Mouse (Mus musculus): ENCODE results near the gene Upf2. TPM values are rescaled to one million over a fixed set of nuclear protein-coding genes. Genes with fewer than 3 reads are reported as not detected.

The Upf2 gene
- polyA plus RNA-seq, 1 experiment from 2014 or later = 15.7 TPM

DNA sequence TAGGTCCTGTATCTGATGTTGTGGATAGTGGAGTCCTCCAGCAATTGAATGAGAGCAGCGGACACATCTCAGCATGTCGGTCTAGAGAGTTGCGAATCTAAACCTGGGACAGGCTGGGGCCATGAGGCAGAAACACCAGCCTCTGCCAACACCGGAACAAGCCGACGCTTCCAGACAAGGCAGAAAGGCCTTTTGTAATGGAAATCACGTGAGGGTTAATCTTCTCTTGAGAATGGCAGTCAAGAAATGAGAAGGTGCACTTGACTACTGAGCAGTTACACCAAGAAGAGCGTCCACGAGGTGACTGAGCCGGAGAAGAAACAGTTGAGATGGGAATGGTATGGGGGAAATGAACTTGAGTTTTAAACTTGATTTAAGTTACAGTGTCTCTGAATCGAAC, 104.2 kb downstream of the Upf2 start:
- Histone ChIP-seq H3K4me3 (ENCODE audit: low read depth, low read length) (no peak overlapping the region), H3K4me2 (ENCODE audit: low read depth, low read length) (no peak overlapping the region), H3K27ac (replicated peaks; ENCODE audit: low read depth, low read length) (no peak overlapping the region), H3K27me3 (ENCODE audit: control insufficient read depth, insufficient read depth, low read length) (no peaks in the 10 kb centered on the region), H3K4me1 (ENCODE audit: control insufficient read depth, insufficient read depth, low read length) (no peaks in the 10 kb centered on the region), H3K9me3 (replicated peaks; ENCODE audit: control insufficient read depth, low read length) (no peaks in the 10 kb centered on the region), H3K36me3 (replicated peaks; ENCODE audit: control insufficient read depth, insufficient read depth, low read depth, low read length) (no peaks in the 10 kb centered on the region), H3K9ac (replicated peaks; ENCODE audit: low read length) (no peak overlapping the region)
- 91% methylated on average over 11 of the region's 11 CpGs for WGBS
- ATAC-seq (replicated peaks; ENCODE audit: insufficient number of reproducible peaks, low FRiP score, low TSS enrichment, low read depth) (no peak), DNase-seq (ENCODE audit: low spot score) (no peak)

DNA sequence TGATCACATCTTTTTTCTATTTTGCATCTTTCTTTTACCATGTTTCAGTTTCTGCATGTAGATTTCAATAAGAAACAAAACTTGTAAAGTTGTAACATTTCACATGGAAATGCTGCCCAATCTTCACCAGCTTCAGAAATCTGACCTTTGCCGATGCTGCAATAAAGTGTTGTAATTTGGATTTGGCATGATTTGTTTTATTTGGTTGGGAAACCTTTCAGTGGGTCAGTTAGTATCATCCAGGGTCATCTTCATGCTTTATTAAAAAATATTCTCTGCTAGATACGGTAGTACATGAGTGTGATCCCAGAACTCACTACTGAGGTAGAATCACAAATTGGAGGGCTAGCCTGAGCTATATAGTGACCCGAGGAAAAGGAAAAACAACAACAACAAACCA, 105.2 kb downstream of the Upf2 start:
- H3K36me3 ChIP-seq (replicated peaks; ENCODE audit: control insufficient read depth, insufficient read depth, low read depth, low read length) = no peaks in the 10 kb centered on the region
- no peak overlapping the region for H3K4me3 ChIP-seq (ENCODE audit: low read depth, low read length)
- no peaks in the 10 kb centered on the region for H3K4me1 ChIP-seq (ENCODE audit: control insufficient read depth, insufficient read depth, low read length)
- DNase-seq (ENCODE audit: low spot score) (no peak), ATAC-seq (replicated peaks; ENCODE audit: insufficient number of reproducible peaks, low FRiP score, low TSS enrichment, low read depth) (no peak)
- H3K9me3 ChIP-seq (replicated peaks; ENCODE audit: control insufficient read depth, low read length) = no peaks in the 10 kb centered on the region
- no peaks in the 10 kb centered on the region for H3K27me3 ChIP-seq (ENCODE audit: control insufficient read depth, insufficient read depth, low read length)
- H3K27ac ChIP-seq (replicated peaks; ENCODE audit: low read depth, low read length) = no peak overlapping the region
- no peak overlapping the region for H3K4me2 ChIP-seq (ENCODE audit: low read depth, low read length)
- H3K9ac ChIP-seq (replicated peaks; ENCODE audit: low read length) = no peak overlapping the region
- WGBS = 94% methylated on average over 3 of the region's 3 CpGs

DNA sequence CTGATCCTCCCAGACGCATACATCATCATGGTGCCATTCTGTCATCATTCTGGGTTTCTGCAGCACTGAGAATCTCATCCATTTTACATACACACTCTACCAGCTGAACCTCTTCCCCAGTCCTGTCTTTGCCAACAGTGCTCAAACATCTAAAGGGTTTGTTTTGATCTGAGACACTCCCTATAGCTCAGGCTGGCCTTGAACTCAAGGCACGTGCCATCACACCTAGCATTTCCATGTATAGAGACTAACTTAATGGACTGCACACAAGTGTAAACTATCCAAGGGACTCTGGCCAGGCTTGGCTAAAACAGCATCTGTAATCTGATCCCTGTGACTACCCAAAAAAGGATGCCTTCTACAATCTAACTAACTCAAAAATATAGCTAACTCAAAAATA, 108.0 kb downstream of the Upf2 start:
- no peak for DNase-seq (ENCODE audit: low spot score)
- Histone ChIP-seq H3K4me3 (ENCODE audit: low read depth, low read length) (no peak overlapping the region), H3K4me1 (ENCODE audit: control insufficient read depth, insufficient read depth, low read length) (no peaks in the 10 kb centered on the region), H3K9ac (replicated peaks; ENCODE audit: low read length) (no peak overlapping the region), H3K36me3 (replicated peaks; ENCODE audit: control insufficient read depth, insufficient read depth, low read depth, low read length) (no peaks in the 10 kb centered on the region), H3K4me2 (ENCODE audit: low read depth, low read length) (no peak overlapping the region), H3K9me3 (replicated peaks; ENCODE audit: control insufficient read depth, low read length) (no peaks in the 10 kb centered on the region), H3K27ac (replicated peaks; ENCODE audit: low read depth, low read length) (no peak overlapping the region), H3K27me3 (ENCODE audit: control insufficient read depth, insufficient read depth, low read length) (no peaks in the 10 kb centered on the region)
- 80% methylated on average over 2 of the region's 2 CpGs for WGBS
- ATAC-seq (replicated peaks; ENCODE audit: insufficient number of reproducible peaks, low FRiP score, low TSS enrichment, low read depth) = no peak

DNA sequence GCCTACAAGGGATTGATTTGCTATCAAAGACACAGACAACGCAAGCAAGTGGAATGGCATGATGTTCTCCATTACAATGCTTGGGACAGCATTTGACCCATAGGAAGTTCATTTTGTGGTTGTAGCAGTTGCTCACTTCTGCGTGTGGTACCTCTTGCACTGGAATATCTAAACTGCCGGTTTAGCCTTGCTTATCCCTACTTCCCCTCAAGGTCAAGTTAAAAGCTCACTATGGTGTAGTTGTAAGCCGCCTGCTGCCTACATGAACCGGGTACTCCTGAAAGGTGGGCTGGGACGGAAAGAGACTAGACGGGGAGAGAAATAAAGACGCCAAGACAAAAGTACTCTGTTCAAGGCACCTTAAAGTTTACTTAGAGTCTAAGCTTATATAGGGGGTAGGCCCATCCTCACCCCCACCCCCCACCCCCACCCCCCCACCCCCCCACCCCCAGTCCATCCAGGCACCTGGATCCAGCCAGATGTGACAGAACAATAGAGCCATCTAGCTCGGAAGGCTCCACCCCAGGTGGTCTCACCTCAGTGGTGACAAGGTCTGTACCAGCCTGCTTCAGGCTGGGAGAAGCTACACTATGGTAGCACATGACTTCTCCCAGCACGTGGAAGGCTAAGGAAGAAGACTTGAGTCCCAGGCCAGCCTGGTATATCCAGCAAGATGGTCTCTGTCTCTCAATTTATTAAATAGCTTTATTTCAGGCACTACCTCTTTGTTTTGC, 109.0 kb downstream of the Upf2 start:
- Histone ChIP-seq H3K9me3 (replicated peaks; ENCODE audit: control insufficient read depth, low read length) (no peaks in the 10 kb centered on the region), H3K27ac (replicated peaks; ENCODE audit: low read depth, low read length) (no peak overlapping the region), H3K27me3 (ENCODE audit: control insufficient read depth, insufficient read depth, low read length) (no peaks in the 10 kb centered on the region), H3K4me2 (ENCODE audit: low read depth, low read length) (no peak overlapping the region), H3K36me3 (replicated peaks; ENCODE audit: control insufficient read depth, insufficient read depth, low read depth, low read length) (no peaks in the 10 kb centered on the region), H3K9ac (replicated peaks; ENCODE audit: low read length) (no peak overlapping the region), H3K4me3 (ENCODE audit: low read depth, low read length) (no peak overlapping the region), H3K4me1 (ENCODE audit: control insufficient read depth, insufficient read depth, low read length) (no peaks in the 10 kb centered on the region)
- 73% methylated on average over 10 of the region's 10 CpGs for WGBS
- no peak for ATAC-seq (replicated peaks; ENCODE audit: insufficient number of reproducible peaks, low FRiP score, low TSS enrichment, low read depth)
- no peak for DNase-seq (ENCODE audit: low spot score)

DNA sequence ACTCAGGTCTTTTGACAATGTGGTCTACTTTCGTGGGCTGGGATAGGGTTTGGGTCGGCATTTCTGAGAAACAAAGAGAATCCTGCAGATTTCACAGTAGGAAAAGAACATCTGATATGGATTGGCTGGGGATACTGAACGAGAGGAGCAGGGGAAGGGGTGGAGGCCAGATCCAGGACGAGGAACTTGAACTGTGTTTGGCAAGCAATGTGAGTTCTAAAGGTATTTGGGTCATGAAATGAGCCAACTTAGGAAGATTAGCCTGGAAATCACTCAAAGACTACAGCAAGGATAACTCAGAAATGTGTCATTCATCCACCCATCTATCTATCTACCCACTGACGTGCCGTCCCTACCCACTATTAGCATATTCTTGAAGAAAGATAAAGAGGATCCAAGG, 116.1 kb downstream of the Upf2 start:
- H3K4me2 ChIP-seq (ENCODE audit: low read depth, low read length) = no peak overlapping the region
- H3K27ac ChIP-seq (replicated peaks; ENCODE audit: low read depth, low read length) = no peak overlapping the region
- no peak overlapping the region for H3K9ac ChIP-seq (replicated peaks; ENCODE audit: low read length)
- H3K27me3 ChIP-seq (ENCODE audit: control insufficient read depth, insufficient read depth, low read length) = no peaks in the 10 kb centered on the region
- no peak overlapping the region for H3K4me3 ChIP-seq (ENCODE audit: low read depth, low read length)
- DNase-seq (ENCODE audit: low spot score) (no peak), ATAC-seq (replicated peaks; ENCODE audit: insufficient number of reproducible peaks, low FRiP score, low TSS enrichment, low read depth) (no peak)
- H3K9me3 ChIP-seq (replicated peaks; ENCODE audit: control insufficient read depth, low read length) = no peaks in the 10 kb centered on the region
- no peaks in the 10 kb centered on the region for H3K36me3 ChIP-seq (replicated peaks; ENCODE audit: control insufficient read depth, insufficient read depth, low read depth, low read length)
- H3K4me1 ChIP-seq (ENCODE audit: control insufficient read depth, insufficient read depth, low read length) = no peaks in the 10 kb centered on the region
- WGBS = 84% methylated on average over 6 of the region's 6 CpGs

DNA sequence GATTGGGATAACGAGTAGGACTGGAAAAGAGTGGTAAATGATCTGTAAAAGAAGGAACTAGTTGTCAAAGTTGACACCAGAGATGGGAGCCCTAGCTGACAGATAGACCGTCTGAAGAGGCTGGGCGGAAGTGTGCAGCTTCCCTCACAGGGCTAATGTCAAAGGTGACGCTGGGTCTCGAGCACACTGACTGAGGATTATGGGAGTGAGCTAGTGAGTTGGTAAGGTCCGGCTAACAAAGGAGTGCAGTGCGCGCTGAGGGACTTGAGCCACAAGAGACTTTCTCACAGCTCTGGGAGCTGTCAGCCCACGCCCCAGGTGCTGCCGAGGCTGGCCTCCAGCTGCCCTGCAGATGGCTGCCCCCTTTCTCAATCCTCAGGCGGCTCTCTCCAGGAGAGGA, 119.7 kb downstream of the Upf2 start:
- no peak for DNase-seq (ENCODE audit: low spot score)
- 43% methylated on average over 11 of the region's 11 CpGs for WGBS
- Histone ChIP-seq H3K9ac (replicated peaks; ENCODE audit: low read length) (no peak overlapping the region), H3K4me1 (ENCODE audit: control insufficient read depth, insufficient read depth, low read length) (no peaks in the 10 kb centered on the region), H3K4me2 (ENCODE audit: low read depth, low read length) (no peak overlapping the region), H3K9me3 (replicated peaks; ENCODE audit: control insufficient read depth, low read length) (no peaks in the 10 kb centered on the region), H3K27ac (replicated peaks; ENCODE audit: low read depth, low read length) (no peak overlapping the region), H3K4me3 (ENCODE audit: low read depth, low read length) (no peak overlapping the region), H3K36me3 (replicated peaks; ENCODE audit: control insufficient read depth, insufficient read depth, low read depth, low read length) (no peaks in the 10 kb centered on the region), H3K27me3 (ENCODE audit: control insufficient read depth, insufficient read depth, low read length) (no peaks in the 10 kb centered on the region)
- ATAC-seq (replicated peaks; ENCODE audit: insufficient number of reproducible peaks, low FRiP score, low TSS enrichment, low read depth) = no peak

DNA sequence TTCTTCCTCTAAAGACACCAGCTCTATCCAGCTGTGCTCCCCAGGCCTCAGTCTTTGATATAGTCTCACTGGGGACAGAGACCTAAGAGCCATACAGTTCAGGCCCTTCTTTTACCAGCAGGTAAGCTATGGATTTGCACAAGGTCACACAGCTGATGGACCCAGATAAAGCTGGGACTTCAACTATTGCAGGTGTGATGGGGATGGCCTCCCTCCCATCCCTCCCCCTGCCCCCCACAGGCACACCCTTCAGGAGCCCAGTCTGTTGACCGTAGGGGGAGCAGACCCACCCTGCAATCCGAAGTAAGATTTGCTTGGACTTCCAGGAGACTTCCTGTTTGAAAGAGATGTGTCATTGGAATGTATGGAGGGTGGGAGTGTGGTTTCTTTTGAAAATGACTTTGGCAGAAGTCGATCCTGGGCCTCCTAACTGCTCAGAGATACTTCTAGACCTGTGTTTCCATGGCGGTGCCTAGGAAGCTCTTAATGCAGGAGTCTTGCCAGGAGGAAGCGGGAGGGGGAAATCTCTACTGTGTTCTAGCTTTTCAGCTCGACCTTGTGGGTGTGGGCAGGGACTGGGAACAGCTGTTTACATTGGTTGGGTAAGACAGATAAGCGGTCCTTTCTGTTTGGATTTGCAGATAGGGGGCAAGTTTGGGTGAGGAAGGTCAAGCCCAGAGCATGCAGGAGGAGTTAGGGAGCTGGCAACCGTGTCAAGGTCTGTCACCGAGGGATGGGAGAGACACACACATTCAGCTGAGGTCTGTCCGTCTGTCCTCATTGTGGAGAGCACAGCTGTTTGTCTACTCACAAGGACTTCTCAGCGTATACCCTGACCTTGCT, 120.5 kb downstream of the Upf2 start:
- no peaks in the 10 kb centered on the region for H3K27me3 ChIP-seq (ENCODE audit: control insufficient read depth, insufficient read depth, low read length)
- DNase-seq (ENCODE audit: low spot score) (no peak), ATAC-seq (replicated peaks; ENCODE audit: insufficient number of reproducible peaks, low FRiP score, low TSS enrichment, low read depth) (no peak)
- no peak overlapping the region for H3K27ac ChIP-seq (replicated peaks; ENCODE audit: low read depth, low read length)
- H3K9ac ChIP-seq (replicated peaks; ENCODE audit: low read length) = no peak overlapping the region
- no peaks in the 10 kb centered on the region for H3K4me1 ChIP-seq (ENCODE audit: control insufficient read depth, insufficient read depth, low read length)
- H3K4me3 ChIP-seq (ENCODE audit: low read depth, low read length) = no peak overlapping the region
- H3K4me2 ChIP-seq (ENCODE audit: low read depth, low read length) = no peak overlapping the region
- 62% methylated on average over 11 of the region's 11 CpGs for WGBS
- H3K9me3 ChIP-seq (replicated peaks; ENCODE audit: control insufficient read depth, low read length) = no peaks in the 10 kb centered on the region
- H3K36me3 ChIP-seq (replicated peaks; ENCODE audit: control insufficient read depth, insufficient read depth, low read depth, low read length) = no peaks in the 10 kb centered on the region

DNA sequence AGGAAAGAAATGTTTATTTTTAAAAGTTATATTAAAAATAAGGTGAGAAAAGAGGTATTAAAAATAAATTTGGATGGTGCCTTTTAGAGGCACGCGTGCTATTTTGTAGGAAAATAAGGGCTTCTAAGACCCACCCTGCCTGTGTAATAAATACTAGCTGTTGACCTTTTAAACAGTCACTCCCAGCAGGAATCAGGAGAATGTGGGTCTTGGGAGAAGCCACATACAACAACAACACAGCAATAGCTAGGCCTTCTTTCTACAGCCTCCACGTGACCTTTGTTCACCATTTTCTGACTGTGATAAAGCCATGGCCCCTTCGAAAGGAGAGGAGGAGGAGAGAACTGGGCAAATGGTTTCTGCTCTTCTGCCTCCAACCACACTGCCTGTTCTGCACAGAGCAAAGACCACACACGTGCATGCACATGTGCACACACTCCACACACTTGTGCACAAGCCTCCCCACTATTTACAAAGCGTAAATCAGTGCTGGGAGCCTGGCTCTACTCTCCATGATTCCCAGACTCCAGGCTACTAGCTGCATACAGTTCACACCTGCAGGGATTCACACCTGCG, 121.5 kb downstream of the Upf2 start:
- Histone ChIP-seq H3K4me2 (ENCODE audit: low read depth, low read length) (no peak overlapping the region), H3K9me3 (replicated peaks; ENCODE audit: control insufficient read depth, low read length) (no peaks in the 10 kb centered on the region), H3K4me1 (ENCODE audit: control insufficient read depth, insufficient read depth, low read length) (no peaks in the 10 kb centered on the region), H3K36me3 (replicated peaks; ENCODE audit: control insufficient read depth, insufficient read depth, low read depth, low read length) (no peaks in the 10 kb centered on the region), H3K9ac (replicated peaks; ENCODE audit: low read length) (no peak overlapping the region), H3K27me3 (ENCODE audit: control insufficient read depth, insufficient read depth, low read length) (no peaks in the 10 kb centered on the region), H3K4me3 (ENCODE audit: low read depth, low read length) (no peak overlapping the region), H3K27ac (replicated peaks; ENCODE audit: low read depth, low read length) (no peak overlapping the region)
- ATAC-seq (replicated peaks; ENCODE audit: insufficient number of reproducible peaks, low FRiP score, low TSS enrichment, low read depth) = no peak
- WGBS = 84% methylated on average over 7 of the region's 7 CpGs
- DNase-seq (ENCODE audit: low spot score) = no peak

All from embryonic facial prominence, embryonic 11.5 days (tissue).